Mouse (Mus musculus) heart, embryonic 16.5 days (tissue): ENCODE measurements around the gene Med18. TPM values are rescaled to one million over a fixed set of nuclear protein-coding genes. Genes with fewer than 3 reads are reported as not detected.
A peak's percentile ranks its signal among the peaks of the same experiment; 100 is the strongest.

Experiments used
- ATAC-seq: fragments of 200-750 bp; cut with Nextera tagmentation; replicated peaks from 2 replicates; pipeline ENCODE4 v1.8.0; 2017; ENCODE audit warnings: moderate number of reproducible peaks; ENCODE audit not compliant: insufficient read depth, low FRiP score; ENCODE audit errors: extremely low read depth
- H3K27ac ChIP-seq: fragments of 300-500 bp; sonication (generic); 2 replicates; pipeline ENCODE4 v1.5.1; 2014; ENCODE audit warnings: mild to moderate bottlenecking, low read length, control low read depth, moderate library complexity
- H3K27me3 ChIP-seq: fragments of 300-500 bp; sonication (generic); 2 replicates; pipeline ENCODE4 v1.6.1; 2014; ENCODE audit warnings: low read length, mixed read lengths; ENCODE audit not compliant: control insufficient read depth, insufficient read depth
- H3K36me3 ChIP-seq: fragments of 300-500 bp; sonication (generic); 2 replicates; pipeline ENCODE4 v1.6.1; 2014; ENCODE audit not compliant: control insufficient read depth, insufficient read depth
- H3K4me1 ChIP-seq: fragments of 300-500 bp; sonication (generic); 2 replicates; pipeline ENCODE4 v1.6.1; 2014; ENCODE audit warnings: low read length, mixed read lengths; ENCODE audit not compliant: control insufficient read depth, insufficient read depth
- H3K4me2 ChIP-seq: fragments of 300-500 bp; sonication (generic); 2 replicates; pipeline ENCODE4 v1.6.1; 2014; ENCODE audit warnings: low read depth, mild to moderate bottlenecking, control low read depth, low read length
- H3K4me3 ChIP-seq: fragments of 300-500 bp; sonication (generic); 2 replicates; pipeline ENCODE4 v1.5.1; 2014; ENCODE audit warnings: mild to moderate bottlenecking, control low read depth, low read length
- H3K9ac ChIP-seq: fragments of 300-500 bp; sonication (generic); 2 replicates; pipeline ENCODE4 v1.6.1; 2014; ENCODE audit warnings: low read length, control low read depth
- H3K9me3 ChIP-seq: fragments of 300-500 bp; sonication (generic); replicated peaks from 2 replicates; pipeline ENCODE4 v1.6.1; 2016; ENCODE audit warnings: low read length; ENCODE audit not compliant: control insufficient read depth
- WGBS: fragments of 180-500 bp; shearing (Covaris S2); extraction: QIAGEN DNeasy Blood & Tissue Kit; methylation state at CpG from one replicate; pipeline ENCODE4 v1.1.7; 2014; 5-methylcytosine and 5-hydroxymethylcytosine counted together
- polyA plus RNA-seq: library from polyadenylated mRNA; unstranded; fragments of >200 nt; fragmentation: Nextera tagmentation; extraction: Ambion mirVana; gene quantifications from 2 replicates; pipeline ENCODE4 v1.2.1, GENCODE M21; 2015

Med18 gene
- polyA plus RNA-seq: 14.5 and 15.9 TPM in 2 replicates

GRCm38 (mm10) chr4:132463430-132464254 lies at the start of gene Med18:
Gene Med18, minus strand, starts transcription at chr4:132463921.
- H3K4me2 ChIP-seq: peak within 1 kb of the TSS; percentile 72
- no peaks in the 10 kb centered on the region for H3K9me3 ChIP-seq
- peak within 1 kb of the TSS; percentile 76 for H3K9ac ChIP-seq
- peak within 1 kb of the TSS; percentile 53 for H3K27ac ChIP-seq
- under 1% methylated on average over 44 of the region's 44 CpGs for WGBS
- H3K4me3 ChIP-seq: peak within 1 kb of the TSS; percentile 75
- peak; percentile 86 for ATAC-seq
- H3K4me1 ChIP-seq: peaks cover 6% of the 10 kb centered on the region
- H3K36me3 ChIP-seq: peaks cover 18% of the 10 kb centered on the region
- no peaks in the 10 kb centered on the region for H3K27me3 ChIP-seq

- Histone ChIP-seq H3K4me2 (no peak overlapping the region), H3K9me3 (no peaks in the 10 kb centered on the region), H3K4me1 (peaks cover 24% of the 10 kb centered on the region), H3K27me3 (no peaks in the 10 kb centered on the region), H3K27ac (no peak overlapping the region), H3K36me3 (no peaks in the 10 kb centered on the region), H3K4me3 (no peak overlapping the region), H3K9ac (no peak overlapping the region)
- 71% methylated on average over 3 of the region's 3 CpGs for WGBS
- ATAC-seq: no peak
Measured at GRCm38 (mm10) chr4:132512080-132512479, 48.4 kb upstream of the Med18 start.

DNA sequence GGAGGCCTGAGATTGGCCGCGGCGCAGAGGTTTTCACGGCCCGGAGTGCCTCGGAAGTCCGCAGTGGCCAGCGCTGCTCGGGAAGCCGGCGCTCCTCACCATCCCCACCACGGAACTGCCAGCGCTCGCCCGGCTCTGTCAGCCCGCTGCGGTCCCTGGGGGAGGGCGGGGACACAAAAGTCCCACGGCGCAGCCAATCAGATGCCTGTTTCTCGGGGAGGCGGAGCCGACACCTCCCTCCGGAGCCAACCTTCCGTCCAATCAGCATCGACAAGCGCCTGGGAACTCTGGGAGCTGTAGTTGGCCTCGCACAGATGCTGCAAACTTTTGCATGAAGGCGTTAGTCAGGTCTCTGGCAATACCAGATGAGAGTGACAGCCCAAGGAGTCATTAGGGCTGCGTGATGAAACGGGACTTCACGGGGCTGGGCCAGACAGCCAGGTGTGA lies 46.7 kb upstream of the Med18 start, which contains the start of gene Sesn2:
Gene Sesn2, minus strand, starts transcription at position 150 of the 447 bp plus-strand sequence.
- ATAC-seq: peak; percentile 94
- no peaks in the 10 kb centered on the region for H3K9me3 ChIP-seq
- H3K27me3 ChIP-seq: no peaks in the 10 kb centered on the region
- WGBS: under 1% methylated on average over 32 of the region's 32 CpGs
- H3K4me2 ChIP-seq: peak within 1 kb of the TSS; percentile 92
- no peaks in the 10 kb centered on the region for H3K36me3 ChIP-seq
- H3K27ac ChIP-seq: peak within 1 kb of the TSS; percentile 84
- peak within 1 kb of the TSS; percentile 77 for H3K9ac ChIP-seq
- H3K4me3 ChIP-seq: peak within 1 kb of the TSS; percentile 92
- peaks cover 22% of the 10 kb centered on the region for H3K4me1 ChIP-seq

- Histone ChIP-seq H3K4me2 (peak overlapping the region; percentile 92), H3K9ac (peak overlapping the region; percentile 77), H3K4me1 (peaks cover 22% of the 10 kb centered on the region), H3K27me3 (no peaks in the 10 kb centered on the region), H3K27ac (peak overlapping the region; percentile 84), H3K4me3 (peak overlapping the region; percentile 92), H3K9me3 (no peaks in the 10 kb centered on the region), H3K36me3 (no peaks in the 10 kb centered on the region)
- WGBS: under 1% methylated on average over 52 of the region's 52 CpGs
- peak; percentile 56 for ATAC-seq
Measured at GRCm38 (mm10) chr4:132509621-132510296, 46.0 kb upstream of the Med18 start.

DNA sequence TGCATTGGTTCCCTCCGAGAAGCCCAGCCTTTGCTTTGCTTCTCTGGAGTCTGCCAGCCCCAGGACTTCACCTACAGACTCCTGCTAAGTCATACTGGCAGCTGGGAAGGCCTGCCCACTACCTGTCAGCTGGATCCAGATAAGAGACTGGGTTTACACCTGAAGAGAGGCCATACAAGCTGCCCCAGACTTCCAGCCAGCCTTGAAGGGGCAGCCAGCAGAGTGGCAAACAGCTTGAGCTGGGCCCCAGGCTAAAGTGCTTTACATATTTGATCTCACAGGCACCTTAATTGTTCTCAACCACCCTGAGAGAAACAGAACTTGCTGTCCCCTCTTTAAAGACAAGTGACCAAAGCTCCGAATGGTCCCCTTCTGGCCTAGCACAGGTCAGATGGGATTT lies 43.5 kb upstream of the Med18 start:
- Histone ChIP-seq H3K4me2 (no peak overlapping the region), H3K9ac (peak overlapping the region; percentile 45; the same call in 1 of the 2 replicates)

GRCm38 (mm10) chr4:132506250-132506649 lies 42.5 kb upstream of the Med18 start:
- no peak for ATAC-seq
- H3K4me1 ChIP-seq: peaks cover 14% of the 10 kb centered on the region
- H3K27ac ChIP-seq: no peak overlapping the region
- WGBS: 87% methylated on average over 6 of the region's 6 CpGs
- H3K9me3 ChIP-seq: no peaks in the 10 kb centered on the region
- no peak overlapping the region for H3K4me3 ChIP-seq
- H3K4me2 ChIP-seq: no peak overlapping the region
- H3K9ac ChIP-seq: no peak overlapping the region
- no peaks in the 10 kb centered on the region for H3K27me3 ChIP-seq
- H3K36me3 ChIP-seq: no peaks in the 10 kb centered on the region

More for the DNA sequence above, 43.5 kb upstream of the Med18 start:
- Histone ChIP-seq H3K27ac (no peak overlapping the region), H3K36me3 (no peaks in the 10 kb centered on the region), H3K4me1 (peaks cover 14% of the 10 kb centered on the region), H3K27me3 (no peaks in the 10 kb centered on the region), H3K4me3 (no peak overlapping the region), H3K9me3 (no peaks in the 10 kb centered on the region)
- 53% methylated on average over 2 of the region's 2 CpGs for WGBS
- no peak for ATAC-seq

DNA sequence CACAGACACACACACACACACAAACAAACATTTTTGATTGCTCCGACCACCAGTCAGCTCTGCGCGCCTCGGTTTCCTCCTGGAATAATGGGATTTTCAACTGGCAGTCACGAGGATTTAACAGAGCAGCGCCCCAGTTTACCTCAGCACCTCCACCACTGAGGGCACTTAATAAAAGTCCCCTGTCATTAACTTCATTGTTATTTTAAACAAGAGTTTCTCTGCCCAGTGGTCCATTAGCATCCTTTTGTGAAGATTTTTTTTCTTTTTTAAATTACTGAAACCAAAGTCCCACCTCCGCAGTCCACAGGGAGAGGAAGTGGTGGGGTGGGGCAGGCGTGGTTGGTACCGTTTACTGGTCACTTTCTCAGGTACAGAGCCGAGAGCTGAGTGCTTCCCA lies 42.1 kb upstream of the Med18 start:
- Histone ChIP-seq H3K27ac (no peak overlapping the region), H3K9ac (no peak overlapping the region), H3K36me3 (no peaks in the 10 kb centered on the region), H3K4me3 (no peak overlapping the region), H3K9me3 (no peaks in the 10 kb centered on the region), H3K4me1 (peaks cover 13% of the 10 kb centered on the region), H3K27me3 (no peaks in the 10 kb centered on the region), H3K4me2 (no peak overlapping the region)
- no peak for ATAC-seq
- 66% methylated on average over 10 of the region's 10 CpGs for WGBS

GRCm38 (mm10) chr4:132505034-132505738 lies 41.5 kb upstream of the Med18 start:
- no peak overlapping the region for H3K4me2 ChIP-seq
- H3K9ac ChIP-seq: no peak overlapping the region
- peaks cover 10% of the 10 kb centered on the region for H3K4me1 ChIP-seq
- no peak overlapping the region for H3K4me3 ChIP-seq
- no peak overlapping the region for H3K27ac ChIP-seq
- WGBS: 61% methylated on average over 6 of the region's 6 CpGs
- no peak for ATAC-seq
- no peaks in the 10 kb centered on the region for H3K27me3 ChIP-seq
- H3K36me3 ChIP-seq: no peaks in the 10 kb centered on the region
- H3K9me3 ChIP-seq: no peaks in the 10 kb centered on the region
